Mouse (Mus musculus) MEL (cell line): ENCODE data around the gene Tcf7l2. TPM values are rescaled to one million over a fixed set of nuclear protein-coding genes. Genes with fewer than 3 reads are reported as not detected.

Experiments used
- DNase-seq: peaks from one replicate; pipeline ENCODE4 v3.0.0; 2011; ENCODE audit warnings: low read depth, low spot score
- H3K27ac ChIP-seq: 2 replicates; pipeline ENCODE4 v1.5.1; 2012; ENCODE audit warnings: low read depth, mild to moderate bottlenecking, control low read depth, low read length, moderate library complexity; ENCODE audit not compliant: control insufficient read depth
- H3K27me3 ChIP-seq, 2 experiments: fragments of 150-350 bp in 1 of 2; sonication (generic) in 1 of 2; 2 replicates each; pipeline ENCODE4 v1.6.1; 2012; ENCODE audit warnings: low read length in 2 of 2, mild to moderate bottlenecking in 2 of 2, improper control_type of control experiment in 1 of 2, moderate library complexity in 1 of 2; ENCODE audit not compliant: insufficient read depth in 2 of 2, control insufficient read depth in 1 of 2
- H3K36me3 ChIP-seq, 2 experiments: 2 replicates each; pipeline ENCODE4 v1.6.1; 2012 to 2014; ENCODE audit warnings: low read length in 2 of 2, improper control_type of control experiment in 1 of 2, inconsistent platforms in 1 of 2, mild to moderate bottlenecking in 1 of 2; ENCODE audit not compliant: insufficient read depth in 2 of 2, control insufficient read depth in 1 of 2
- H3K4me1 ChIP-seq, 2 experiments: fragments of 150-350 bp in 1 of 2; sonication (generic) in 1 of 2; 2 replicates each; pipeline ENCODE4 v1.6.1; 2012; ENCODE audit warnings: low read length in 2 of 2, improper control_type of control experiment in 1 of 2, mild to moderate bottlenecking in 1 of 2; ENCODE audit not compliant: insufficient read depth in 2 of 2, control insufficient read depth in 1 of 2
- H3K4me3 ChIP-seq, 2 experiments: fragments of 150-350 bp in 1 of 2; sonication (generic) in 1 of 2; 2 replicates each; pipeline ENCODE4 v1.5.1; 2012; ENCODE audit warnings: low read depth in 2 of 2, low read length in 2 of 2, mild to moderate bottlenecking in 2 of 2, moderate library complexity in 2 of 2, control low read depth in 1 of 2, improper control_type of control experiment in 1 of 2; ENCODE audit not compliant: control insufficient read depth in 1 of 2, insufficient read depth in 1 of 2
- H3K79me2 ChIP-seq: 2 replicates; pipeline ENCODE4 v1.6.1; 2012; ENCODE audit warnings: mild to moderate bottlenecking, low read length, moderate library complexity; ENCODE audit not compliant: control insufficient read depth, poor library complexity, insufficient read depth
- H3K9ac ChIP-seq: 2 replicates; pipeline ENCODE4 v1.6.1; 2012; ENCODE audit warnings: low read depth, mild to moderate bottlenecking, control low read depth, low read length, moderate library complexity; ENCODE audit not compliant: control insufficient read depth, poor library complexity, severe bottlenecking
- H3K9me3 ChIP-seq: fragments of 150-350 bp; sonication (generic); replicated peaks from 2 replicates; pipeline ENCODE4 v1.6.1; 2012; ENCODE audit warnings: mild to moderate bottlenecking, low read length, improper control_type of control experiment, moderate library complexity; ENCODE audit not compliant: insufficient read depth
- BHLHE40 ChIP-seq: IDR thresholded peaks from 2 replicates; pipeline ENCODE4 v1.6.1; 2012; ENCODE audit warnings: low read depth, mild to moderate bottlenecking, inconsistent platforms, low read length, improper control_type of control experiment, borderline replicate concordance
- E2F4 ChIP-seq: IDR thresholded peaks from 2 replicates; pipeline ENCODE4 v1.6.1; 2011; ENCODE audit warnings: low read depth, low read length, improper control_type of control experiment, borderline replicate concordance
- EP300 ChIP-seq, 2 experiments: IDR thresholded peaks; 2 replicates each; pipeline ENCODE4 v1.6.1; 2011; ENCODE audit warnings: improper control_type of control experiment in 2 of 2, low read length in 2 of 2, low read depth in 1 of 2, mild to moderate bottlenecking in 1 of 2
- ETS1 ChIP-seq: IDR thresholded peaks from 2 replicates; pipeline ENCODE4 v1.6.1; 2012; ENCODE audit warnings: low read depth, mild to moderate bottlenecking, inconsistent platforms, low read length, improper control_type of control experiment, moderate library complexity
- GABPA ChIP-seq: IDR thresholded peaks from 2 replicates; pipeline ENCODE4 v1.6.1; 2012; ENCODE audit warnings: low read depth, mild to moderate bottlenecking, inconsistent platforms, low read length, improper control_type of control experiment, moderate library complexity
- GATA1 ChIP-seq: IDR thresholded peaks from 2 replicates; pipeline ENCODE4 v1.6.1; 2011; ENCODE audit warnings: low read depth, low read length, improper control_type of control experiment
- HCFC1 ChIP-seq: IDR thresholded peaks from 2 replicates; pipeline ENCODE4 v1.6.1; 2012; ENCODE audit warnings: low read depth, mild to moderate bottlenecking, inconsistent platforms, low read length, improper control_type of control experiment, moderate library complexity
- JUND ChIP-seq: IDR thresholded peaks from 2 replicates; pipeline ENCODE4 v1.6.1; 2011; ENCODE audit warnings: low read depth, mild to moderate bottlenecking, improper control_type of control experiment, low read length
- KAT2A ChIP-seq: conservative IDR thresholded peaks from 2 replicates; pipeline ENCODE4 v1.6.1; 2012; ENCODE audit warnings: low read depth, low read length, improper control_type of control experiment, inconsistent platforms
- MAFK ChIP-seq: IDR thresholded peaks from 2 replicates; pipeline ENCODE4 v1.6.1; 2011; ENCODE audit warnings: low read depth, mild to moderate bottlenecking, low read length, improper control_type of control experiment, borderline replicate concordance
- MAX ChIP-seq: IDR thresholded peaks from 2 replicates; pipeline ENCODE4 v1.6.1; 2011; ENCODE audit warnings: low read length, improper control_type of control experiment
- MAZ ChIP-seq: IDR thresholded peaks from 2 replicates; pipeline ENCODE4 v1.6.1; 2012; ENCODE audit warnings: low read depth, mild to moderate bottlenecking, inconsistent platforms, low read length, improper control_type of control experiment
- MEF2A ChIP-seq: IDR thresholded peaks from 2 replicates; pipeline ENCODE4 v1.6.1; 2014; ENCODE audit warnings: low read depth, mild to moderate bottlenecking, inconsistent platforms, low read length, improper control_type of control experiment; ENCODE audit not compliant: poor library complexity, insufficient replicate concordance, severe bottlenecking; ENCODE audit errors: extremely low read depth
- MYB ChIP-seq: IDR thresholded peaks from 2 replicates; pipeline ENCODE4 v1.6.1; 2011; ENCODE audit warnings: mild to moderate bottlenecking, low read depth, low read length, improper control_type of control experiment
- MYC ChIP-seq: IDR thresholded peaks from 2 replicates; pipeline ENCODE4 v1.6.1; 2011; ENCODE audit warnings: low read depth, mild to moderate bottlenecking, low read length, improper control_type of control experiment, moderate library complexity
- NELFE ChIP-seq: IDR thresholded peaks from 2 replicates; pipeline ENCODE4 v1.6.1; 2011; ENCODE audit warnings: low read depth, low read length, improper control_type of control experiment
- NRF1 ChIP-seq: IDR thresholded peaks from 2 replicates; pipeline ENCODE4 v1.6.1; 2014; ENCODE audit warnings: low read depth, mild to moderate bottlenecking, inconsistent platforms, low read length, improper control_type of control experiment, moderate library complexity; ENCODE audit not compliant: poor library complexity, insufficient read depth, severe bottlenecking
- POLR2AphosphoS5 ChIP-seq: IDR thresholded peaks from 2 replicates; pipeline ENCODE4 v1.6.1; 2012; ENCODE audit warnings: low read depth, borderline replicate concordance, mild to moderate bottlenecking, inconsistent platforms, low read length, moderate library complexity, mixed read lengths
- RCOR1 ChIP-seq: IDR thresholded peaks from 2 replicates; pipeline ENCODE4 v1.6.1; 2012; ENCODE audit warnings: low read depth, mild to moderate bottlenecking, inconsistent platforms, low read length, improper control_type of control experiment
- SIN3A ChIP-seq: IDR thresholded peaks from 2 replicates; pipeline ENCODE4 v1.6.1; 2012; ENCODE audit warnings: low read length, improper control_type of control experiment, inconsistent platforms
- TAL1 ChIP-seq: IDR thresholded peaks from 2 replicates; pipeline ENCODE4 v1.6.1; 2012; ENCODE audit warnings: mild to moderate bottlenecking, inconsistent platforms, low read length, moderate library complexity, mixed read lengths
- TBP ChIP-seq: IDR thresholded peaks from 2 replicates; pipeline ENCODE4 v1.8.0; 2011; ENCODE audit warnings: low read depth, low read length, improper control_type of control experiment
- TCF12 ChIP-seq: IDR thresholded peaks from 2 replicates; pipeline ENCODE4 v1.6.1; 2014; ENCODE audit warnings: low read depth, mild to moderate bottlenecking, inconsistent platforms, low read length, improper control_type of control experiment, moderate library complexity
- USF1 ChIP-seq: IDR thresholded peaks from 2 replicates; pipeline ENCODE4 v1.6.1; 2014; ENCODE audit warnings: low read depth, mild to moderate bottlenecking, inconsistent platforms, low read length, improper control_type of control experiment, moderate library complexity
- ZC3H11A ChIP-seq: IDR thresholded peaks from 2 replicates; pipeline ENCODE4 v1.6.1; 2012; ENCODE audit warnings: low read depth, mild to moderate bottlenecking, inconsistent platforms, low read length, improper control_type of control experiment
- ZKSCAN1 ChIP-seq: IDR thresholded peaks from 2 replicates; pipeline ENCODE4 v1.6.1; 2012; ENCODE audit warnings: low read depth, mild to moderate bottlenecking, inconsistent platforms, low read length, improper control_type of control experiment, moderate library complexity
- ZMIZ1 ChIP-seq: IDR thresholded peaks from 2 replicates; pipeline ENCODE4 v1.6.1; 2012; ENCODE audit warnings: low read depth, mild to moderate bottlenecking, inconsistent platforms, low read length, improper control_type of control experiment, moderate library complexity
- ZNF384 ChIP-seq: IDR thresholded peaks from 2 replicates; pipeline ENCODE4 v1.6.1; 2012; ENCODE audit warnings: low read depth, mild to moderate bottlenecking, inconsistent platforms, low read length, improper control_type of control experiment
- polyA plus RNA-seq, 2 experiments: library from polyadenylated mRNA; stranded (reverse) in 1 of 2; unstranded in 1 of 2; fragments of >175 nt in 1 of 2; fragments of >200 nt in 1 of 2; gene quantifications; 2 replicates each; pipeline versions ENCODE4 v1.2.1 to v1.2.4; 2012; ENCODE audit warnings: low replicate concordance in 2 of 2, low read depth in 1 of 2; ENCODE audit not compliant: insufficient read length in 2 of 2, insufficient read depth in 1 of 2, missing spikeins in 1 of 2
- total RNA-seq: library from RNA; depleted of rRNA; stranded (reverse); fragments of 300-350 nt; gene quantifications from 2 replicates; pipeline ENCODE4 v1.2.3, GENCODE M21; 2012

Tcf7l2 gene
- total and polyA plus RNA-seq, 3 experiments, result 0.65 to 12.8 TPM; not detected in 1

DNA sequence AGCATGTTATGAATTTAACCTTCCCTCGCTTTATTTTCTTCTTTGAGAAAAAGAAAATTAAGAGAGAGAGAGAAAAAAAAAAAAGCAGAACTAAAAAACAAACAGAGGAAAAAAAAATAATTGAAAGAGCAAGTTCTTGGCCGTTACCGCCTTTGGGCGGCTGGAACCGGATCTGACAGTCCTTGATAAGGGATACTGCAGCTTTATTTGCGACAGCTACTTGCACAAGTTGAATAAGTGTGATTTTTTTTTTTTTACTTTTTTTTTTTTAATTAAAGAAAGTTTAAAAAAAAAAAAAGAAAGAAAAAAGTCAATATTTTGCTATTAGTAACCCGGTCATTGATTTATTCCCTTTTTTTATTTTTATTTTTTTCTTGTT lies 183.8 kb downstream of the Tcf7l2 start:
- no peaks in the 10 kb centered on the region for H3K9me3 ChIP-seq
- H3K27me3 ChIP-seq, result no peaks in the 10 kb centered on the region
- H3K4me1 ChIP-seq, result peaks cover 17 to 33% of the 10 kb centered on the region in 2 experiments
- no peak for TF ChIP-seq MAX
- TF ChIP-seq MAFK, result no peak
- TF ChIP-seq ZKSCAN1, result no peak; the same call in 1 of the 2 replicates
- no peak for TF ChIP-seq MEF2A
- TF ChIP-seq MYB, result peak; percentile 90
- no peak for TF ChIP-seq NELFE
- TF ChIP-seq RCOR1, result peak; percentile 72; the same call in 1 of the 2 replicates
- peak; percentile 0; the same call in 1 of the 2 replicates for TF ChIP-seq JUND
- TF ChIP-seq NRF1, result no peak
- no peak; the same call in 1 of the 2 replicates for TF ChIP-seq ZMIZ1
- no peak; the same call in 1 of the 2 replicates for TF ChIP-seq MAZ
- TF ChIP-seq KAT2A, result no peak
- peak; percentile 93 for TF ChIP-seq ETS1
- TF ChIP-seq GATA1, result peak; percentile 97
- no peak for TF ChIP-seq BHLHE40
- peak; percentile 93 for TF ChIP-seq TCF12
- TF ChIP-seq MYC, result peak; percentile 59
- no peak for TF ChIP-seq GABPA
- TF ChIP-seq HCFC1, result peak; percentile 54; the same call in 1 of the 2 replicates
- TF ChIP-seq ZNF384, result peak; percentile 99
- peak; percentile 82 for TF ChIP-seq E2F4
- no peak for TF ChIP-seq USF1
- peak; percentile 90 for TF ChIP-seq SIN3A
- no peak for TF ChIP-seq ZC3H11A
- TF ChIP-seq TBP, result peak; percentile 80
- peak; percentile 75 for TF ChIP-seq TAL1
- TF ChIP-seq POLR2AphosphoS5, result no peak
- TF ChIP-seq EP300 (IDR thresholded peaks at IDR 0.05; ENCODE audit: low read depth in 1 of 2, low read length in 2 of 2), result peak; percentile 90 to 95; a peak in 3 of 4 replicates
- peaks cover 0 to 25% of the 10 kb centered on the region in 2 experiments; a peak in 2 of 4 replicates for H3K36me3 ChIP-seq
- DNase-seq, result peak; percentile 98
- H3K27ac ChIP-seq, result peak overlapping the region; percentile 98
- H3K4me3 ChIP-seq, result peak overlapping the region; percentile 66 to 72
- H3K79me2 ChIP-seq, result peaks cover 12% of the 10 kb centered on the region
- peak overlapping the region; percentile 84 for H3K9ac ChIP-seq
